Comparison of ENCODE assay signal across 8 mouse cellular contexts in genomic region chr7:143600231-143600740, GRCm38 (mm10). TPM values are rescaled to one million over a fixed set of nuclear protein-coding genes. Genes with fewer than 3 reads are reported as not detected.
DNase-seq lines count a peak whose midpoint lies in the region; ATAC-seq and TF ChIP-seq lines count a peak whose summit lies in the region.

No protein-coding gene starts in this region.

- H3K4me2 ChIP-seq in heart, embryonic 11.5 days, result peak overlapping the region; percentile 95
- H3K4me2 ChIP-seq in forebrain, postnatal 0 days (ENCODE audit: low read depth), result peak overlapping the region; percentile 78
- H3K4me2 ChIP-seq in liver, embryonic 16.5 days (ENCODE audit: low read depth, low read length), result peak overlapping the region; percentile 88

- no peaks in the 10 kb centered on the region for H3K9me3 ChIP-seq in heart, embryonic 11.5 days (replicated peaks; ENCODE audit: control insufficient read depth, low read length)
- no peaks in the 10 kb centered on the region for H3K9me3 ChIP-seq in E14TG2a.4 (ENCODE audit: low read length)
- no peaks in the 10 kb centered on the region for H3K9me3 ChIP-seq in forebrain, postnatal 0 days (ENCODE audit: low read length)
- no peaks in the 10 kb centered on the region for H3K9me3 ChIP-seq in liver, embryonic 16.5 days (replicated peaks; ENCODE audit: control insufficient read depth, low read length)

- H3K4me1 ChIP-seq in heart, embryonic 11.5 days (ENCODE audit: control insufficient read depth, insufficient read depth, low read length), result peaks cover 6% of the 10 kb centered on the region; the same call in 1 of the 2 replicates
- peaks cover 56% of the 10 kb centered on the region for H3K4me1 ChIP-seq in E14TG2a.4 (replicated peaks; ENCODE audit: low read depth, low read length)
- peaks cover 6% of the 10 kb centered on the region; the same call in 1 of the 2 replicates for H3K4me1 ChIP-seq in forebrain, postnatal 0 days (ENCODE audit: insufficient read depth)
- H3K4me1 ChIP-seq in liver, embryonic 16.5 days (ENCODE audit: control insufficient read depth, low read depth, low read length), result peaks cover 22% of the 10 kb centered on the region

- 6% methylated on average over 15 of the region's 15 CpGs for WGBS in heart, embryonic 11.5 days (ENCODE audit: insufficient replicate concordance)
- WGBS in forebrain, postnatal 0 days, result 7% methylated on average over 15 of the region's 15 CpGs
- WGBS in liver, embryonic 16.5 days (ENCODE audit: insufficient replicate concordance), result 6% methylated on average over 15 of the region's 15 CpGs

- no peak overlapping the region; the same call in 1 of the 2 replicates for H3K27ac ChIP-seq in heart, embryonic 11.5 days (ENCODE audit: low read depth, low read length)
- H3K27ac ChIP-seq in forebrain, postnatal 0 days (ENCODE audit: low read depth, low read length), result peak overlapping the region; percentile 74; the same call in 1 of the 2 replicates
- peak overlapping the region; percentile 83 for H3K27ac ChIP-seq in liver, embryonic 16.5 days (ENCODE audit: low read length)

- no peak for TF ChIP-seq CTCF in E14TG2a.4 (conservative IDR thresholded peaks at IDR 0.05; ENCODE audit: low read length)
- no peak for TF ChIP-seq CTCF in forebrain, postnatal 0 days (IDR thresholded peaks at IDR 0.05; ENCODE audit: low read depth)

- intact Hi-C loops in heart, postnatal 25 days (cut with DNase I), result no loop called here

- H3K9ac ChIP-seq in heart, embryonic 11.5 days (ENCODE audit: low read depth, low read length), result no peak overlapping the region; the same call in 1 of the 2 replicates
- peak overlapping the region; percentile 93; the same call in 1 of the 2 replicates for H3K9ac ChIP-seq in forebrain, postnatal 0 days
- peak overlapping the region; percentile 99 for H3K9ac ChIP-seq in liver, embryonic 16.5 days (ENCODE audit: low read depth, low read length)

- H3K27me3 ChIP-seq in heart, embryonic 11.5 days (ENCODE audit: control insufficient read depth, insufficient read depth, low read length), result no peaks in the 10 kb centered on the region
- H3K27me3 ChIP-seq in E14TG2a.4 (ENCODE audit: insufficient read depth, low read length), result no peaks in the 10 kb centered on the region
- H3K27me3 ChIP-seq in forebrain, postnatal 0 days (ENCODE audit: insufficient read depth, low read length), result no peaks in the 10 kb centered on the region
- H3K27me3 ChIP-seq in liver, embryonic 16.5 days (ENCODE audit: control insufficient read depth, insufficient read depth, low read depth, low read length), result no peaks in the 10 kb centered on the region

- no peak for ATAC-seq in heart, embryonic 11.5 days (replicated peaks; ENCODE audit: insufficient number of reproducible peaks, low FRiP score, low TSS enrichment)
- no peak for ATAC-seq in forebrain, postnatal 0 days
- ATAC-seq in liver, embryonic 16.5 days (ENCODE audit: low read depth), result no peak

- no peak for DNase-seq in heart, postnatal 25 days (ENCODE audit: low spot score)
- no peak for DNase-seq in forebrain, postnatal 0 days
- no peak for DNase-seq in frontal cortex, postnatal 14 days (ENCODE audit: low spot score in 2 of 2)
- no peak for DNase-seq in right cerebral cortex, postnatal 36 days (ENCODE audit: low spot score in 2 of 2)
- no peak for DNase-seq in kidney, postnatal 14 days

- peak overlapping the region; percentile 91 for H3K4me3 ChIP-seq in heart, embryonic 11.5 days (ENCODE audit: low read depth, low read length)
- H3K4me3 ChIP-seq in E14TG2a.4 (replicated peaks; ENCODE audit: low read length), result peak overlapping the region; percentile 61
- peak overlapping the region; percentile 94 for H3K4me3 ChIP-seq in forebrain, postnatal 0 days (ENCODE audit: low read depth, low read length)
- H3K4me3 ChIP-seq in liver, embryonic 16.5 days (ENCODE audit: low read depth, low read length), result peak overlapping the region; percentile 99

- H3K36me3 ChIP-seq in heart, embryonic 11.5 days (ENCODE audit: control insufficient read depth, insufficient read depth, low read length), result no peaks in the 10 kb centered on the region
- peaks cover 36% of the 10 kb centered on the region for H3K36me3 ChIP-seq in E14TG2a.4 (ENCODE audit: insufficient read depth, low read length)
- H3K36me3 ChIP-seq in forebrain, postnatal 0 days (ENCODE audit: insufficient read depth), result peaks cover 7% of the 10 kb centered on the region; the same call in 1 of the 2 replicates
- H3K36me3 ChIP-seq in liver, embryonic 16.5 days (ENCODE audit: control insufficient read depth, insufficient read depth), result peaks cover 8% of the 10 kb centered on the region

RNA-seq across cellular contexts. Expression of gene Cars, which starts 0.4 kb away (rescaled TPM):
- 27.9 and 30.6 TPM in 2 replicates for polyA plus RNA-seq in heart, embryonic 11.5 days (2014; fragmentation: Nextera tagmentation; extraction: Ambion mirVana)
- total RNA-seq in heart, postnatal 25 days (2021), result 10 to 100 TPM; 18.3 to 18.4 TPM
- total RNA-seq in forebrain, postnatal 0 days (2014; rRNA removed), result 51.5 and 68.1 TPM in 2 replicates
- 58.2 and 74.9 TPM in 2 replicates for polyA plus RNA-seq in forebrain, postnatal 0 days (2015; fragmentation: Nextera tagmentation; extraction: Ambion mirVana)
- 62.0 and 64.3 TPM in 2 replicates for polyA plus RNA-seq in liver, embryonic 16.5 days (2015; fragmentation: Nextera tagmentation; extraction: Ambion mirVana)

RNA-seq across cellular contexts. Expression of gene Tnfrsf26, which starts 28.2 kb away (rescaled TPM):
- 0.16 and 0.84 TPM in 2 replicates for polyA plus RNA-seq in heart, embryonic 11.5 days (2014; fragmentation: Nextera tagmentation; extraction: Ambion mirVana)
- under 1 TPM; 0.48 to 0.70 TPM for total RNA-seq in heart, postnatal 25 days (2021)
- 0.10 and 0.46 TPM in 2 replicates for total RNA-seq in forebrain, postnatal 0 days (2014; rRNA removed)
- 0.11 and 0.16 TPM in 2 replicates for polyA plus RNA-seq in forebrain, postnatal 0 days (2015; fragmentation: Nextera tagmentation; extraction: Ambion mirVana)
- polyA plus RNA-seq in liver, embryonic 16.5 days (2015; fragmentation: Nextera tagmentation; extraction: Ambion mirVana), result 1.3 and 1.4 TPM in 2 replicates

RNA-seq across cellular contexts. Expression of gene Tnfrsf22, which starts 49.2 kb away (rescaled TPM):
- 4.7 and 5.0 TPM in 2 replicates for polyA plus RNA-seq in heart, embryonic 11.5 days (2014; fragmentation: Nextera tagmentation; extraction: Ambion mirVana)
- 1 to 10 TPM; 1.6 to 2.3 TPM for total RNA-seq in heart, postnatal 25 days (2021)
- 1.3 and 1.8 TPM in 2 replicates for total RNA-seq in forebrain, postnatal 0 days (2014; rRNA removed)
- polyA plus RNA-seq in forebrain, postnatal 0 days (2015; fragmentation: Nextera tagmentation; extraction: Ambion mirVana), result 3.6 and 4.9 TPM in 2 replicates
- polyA plus RNA-seq in liver, embryonic 16.5 days (2015; fragmentation: Nextera tagmentation; extraction: Ambion mirVana), result 0.42 and 0.53 TPM in 2 replicates

RNA-seq across cellular contexts. Expression of gene Nap1l4, which starts 51.4 kb away (rescaled TPM):
- 121 and 176 TPM in 2 replicates for polyA plus RNA-seq in heart, embryonic 11.5 days (2014; fragmentation: Nextera tagmentation; extraction: Ambion mirVana)
- 100 to 1,000 TPM; 171 to 178 TPM for total RNA-seq in heart, postnatal 25 days (2021)
- 202 and 216 TPM in 2 replicates for total RNA-seq in forebrain, postnatal 0 days (2014; rRNA removed)
- 236 and 258 TPM in 2 replicates for polyA plus RNA-seq in forebrain, postnatal 0 days (2015; fragmentation: Nextera tagmentation; extraction: Ambion mirVana)
- polyA plus RNA-seq in liver, embryonic 16.5 days (2015; fragmentation: Nextera tagmentation; extraction: Ambion mirVana), result 74.9 and 78.9 TPM in 2 replicates
